Mouse (Mus musculus): ENCODE data around the gene Slc25a21. TPM values are rescaled to one million over a fixed set of nuclear protein-coding genes. Genes with fewer than 3 reads are reported as not detected.

Slc25a21 gene
- polyA plus RNA-seq, 1 experiment from 2014 or later: 22.7 TPM

DNA sequence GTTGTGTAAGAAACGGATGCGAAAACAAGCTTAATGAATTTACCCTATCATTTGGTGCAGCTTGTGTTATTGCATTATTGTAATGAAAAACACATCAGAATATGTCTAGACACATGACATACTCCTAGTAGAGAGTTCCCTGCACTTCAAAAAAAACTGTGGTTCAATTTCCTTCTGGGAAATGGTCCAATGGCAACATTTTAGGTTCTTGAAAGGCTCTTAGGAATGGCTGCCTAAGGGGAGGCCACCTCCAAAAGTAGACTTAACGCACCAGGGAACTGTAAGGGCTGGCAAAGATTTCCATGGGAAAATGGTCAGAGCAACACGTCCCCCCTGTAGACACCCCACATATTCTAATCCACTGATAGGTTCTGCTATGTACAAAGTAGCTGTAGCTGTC, 87.9 kb downstream of the Slc25a21 start:
- Histone ChIP-seq H3K9me3 (replicated peaks) (no peaks in the 10 kb centered on the region), H3K4me1 (replicated peaks) (no peaks in the 10 kb centered on the region), H3K9ac (no peak overlapping the region), H3K36me3 (replicated peaks) (no peaks in the 10 kb centered on the region), H3K4me3 (replicated peaks) (no peak overlapping the region), H3K4me2 (no peak overlapping the region), H3K27ac (replicated peaks) (no peak overlapping the region), H3K27me3 (no peaks in the 10 kb centered on the region)
- no peak for ATAC-seq (ENCODE audit: insufficient read depth)
- 85% methylated on average over 4 of the region's 4 CpGs for WGBS (ENCODE audit: insufficient replicate concordance)

DNA sequence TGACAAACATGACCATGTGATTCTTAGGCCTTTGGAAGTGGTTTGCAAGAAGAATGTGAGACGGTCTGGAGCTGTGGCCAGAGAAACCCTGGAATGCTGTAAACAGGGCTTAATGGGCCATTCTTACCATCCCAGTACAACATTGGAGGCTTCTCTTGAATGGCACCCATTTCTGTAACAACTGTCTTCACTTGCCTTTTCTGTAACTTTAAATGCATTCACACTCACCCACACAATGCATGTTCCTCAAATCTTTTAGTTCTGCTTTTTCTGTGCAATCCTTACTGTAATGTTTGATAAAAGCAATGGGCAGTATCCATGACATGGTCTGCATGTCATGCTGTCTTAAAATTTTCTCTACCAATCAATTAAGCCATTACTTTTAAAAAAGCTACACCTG, 95.0 kb downstream of the Slc25a21 start:
- ATAC-seq (ENCODE audit: insufficient read depth): no peak
- Histone ChIP-seq H3K9ac (no peak overlapping the region), H3K9me3 (replicated peaks) (no peaks in the 10 kb centered on the region), H3K27ac (replicated peaks) (no peak overlapping the region), H3K4me3 (replicated peaks) (no peak overlapping the region), H3K4me2 (no peak overlapping the region), H3K27me3 (no peaks in the 10 kb centered on the region), H3K4me1 (replicated peaks) (peaks cover 16% of the 10 kb centered on the region), H3K36me3 (replicated peaks) (no peaks in the 10 kb centered on the region)
- 72% methylated on average over 1 of the region's 1 CpGs for WGBS (ENCODE audit: insufficient replicate concordance)

DNA sequence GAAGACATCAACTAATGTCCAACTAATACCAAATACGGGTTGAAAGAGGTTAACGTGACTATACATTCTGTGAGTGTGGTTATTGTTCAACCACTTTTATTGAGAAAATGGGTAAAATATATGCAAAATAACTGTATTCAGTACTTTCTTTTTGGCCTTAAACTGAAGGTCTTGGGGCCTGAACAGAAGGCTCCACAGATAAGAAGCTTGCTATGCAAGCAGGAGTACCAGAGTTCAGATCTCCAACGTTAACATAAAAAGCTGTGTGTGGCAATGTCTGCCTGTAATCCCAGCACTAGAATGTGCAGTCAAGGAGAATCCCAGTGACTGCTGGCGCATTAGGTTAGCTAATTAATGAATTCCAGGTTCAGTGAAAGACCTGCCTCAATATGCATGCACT, 96.7 kb downstream of the Slc25a21 start:
- no peak overlapping the region for H3K4me2 ChIP-seq
- no peaks in the 10 kb centered on the region for H3K27me3 ChIP-seq
- no peak overlapping the region for H3K27ac ChIP-seq (replicated peaks)
- H3K4me3 ChIP-seq (replicated peaks): no peak overlapping the region
- peaks cover 16% of the 10 kb centered on the region for H3K4me1 ChIP-seq (replicated peaks)
- no peak overlapping the region for H3K9ac ChIP-seq
- WGBS (ENCODE audit: insufficient replicate concordance): 63% methylated on average over 4 of the region's 4 CpGs
- ATAC-seq (ENCODE audit: insufficient read depth): no peak
- no peaks in the 10 kb centered on the region for H3K9me3 ChIP-seq (replicated peaks)
- H3K36me3 ChIP-seq (replicated peaks): no peaks in the 10 kb centered on the region

DNA sequence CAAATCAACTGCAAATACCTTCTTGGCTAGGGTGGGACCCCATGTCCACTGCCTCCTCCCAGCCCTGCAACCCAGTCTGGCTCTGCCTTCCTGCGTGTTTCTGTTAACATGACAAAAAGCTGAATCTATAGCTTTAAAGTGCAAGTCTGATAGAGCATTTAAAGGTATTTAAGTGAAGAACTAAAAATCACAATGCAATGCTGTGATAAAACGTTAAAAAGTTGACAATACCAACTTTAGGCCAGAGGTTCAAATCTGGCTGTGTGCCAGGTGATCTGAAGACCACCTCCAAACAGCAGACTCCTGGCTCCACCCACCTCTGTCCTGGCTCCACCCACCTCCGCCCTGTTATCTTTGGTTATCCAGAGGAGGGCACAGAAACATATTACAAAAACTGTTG, 98.2 kb downstream of the Slc25a21 start:
- ATAC-seq (ENCODE audit: insufficient read depth): no peak
- no peak overlapping the region for H3K4me2 ChIP-seq
- H3K36me3 ChIP-seq (replicated peaks): no peaks in the 10 kb centered on the region
- H3K4me3 ChIP-seq (replicated peaks): no peak overlapping the region
- H3K27me3 ChIP-seq: no peaks in the 10 kb centered on the region
- no peak overlapping the region for H3K27ac ChIP-seq (replicated peaks)
- WGBS (ENCODE audit: insufficient replicate concordance): 48% methylated on average over 3 of the region's 3 CpGs
- no peaks in the 10 kb centered on the region for H3K9me3 ChIP-seq (replicated peaks)
- peaks cover 16% of the 10 kb centered on the region for H3K4me1 ChIP-seq (replicated peaks)
- no peak overlapping the region for H3K9ac ChIP-seq

DNA sequence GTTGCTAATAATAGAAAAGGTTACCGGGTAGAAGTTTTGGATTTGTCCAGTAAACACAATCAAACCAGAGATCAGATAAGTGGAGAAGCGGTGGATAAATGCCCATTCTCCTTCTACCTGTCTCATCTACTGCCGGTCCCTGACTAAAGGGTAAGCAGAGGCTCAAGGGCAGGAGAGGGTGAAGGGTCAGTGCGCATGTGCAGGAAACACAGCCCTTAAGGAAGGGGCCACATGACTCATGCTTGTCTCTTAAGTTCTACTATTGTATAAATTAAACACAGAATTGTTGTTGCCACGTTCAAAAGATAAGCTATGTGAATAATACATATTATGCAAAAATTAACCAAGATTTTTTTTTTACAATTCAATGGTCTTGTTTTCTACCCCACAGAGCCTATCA, 98.9 kb downstream of the Slc25a21 start:
- WGBS (ENCODE audit: insufficient replicate concordance): 72% methylated on average over 5 of the region's 5 CpGs
- no peak overlapping the region for H3K4me3 ChIP-seq (replicated peaks)
- H3K4me2 ChIP-seq: no peak overlapping the region
- H3K27ac ChIP-seq (replicated peaks): no peak overlapping the region
- no peaks in the 10 kb centered on the region for H3K36me3 ChIP-seq (replicated peaks)
- H3K9me3 ChIP-seq (replicated peaks): no peaks in the 10 kb centered on the region
- peaks cover 16% of the 10 kb centered on the region for H3K4me1 ChIP-seq (replicated peaks)
- ATAC-seq (ENCODE audit: insufficient read depth): no peak
- no peak overlapping the region for H3K9ac ChIP-seq
- H3K27me3 ChIP-seq: no peaks in the 10 kb centered on the region

DNA sequence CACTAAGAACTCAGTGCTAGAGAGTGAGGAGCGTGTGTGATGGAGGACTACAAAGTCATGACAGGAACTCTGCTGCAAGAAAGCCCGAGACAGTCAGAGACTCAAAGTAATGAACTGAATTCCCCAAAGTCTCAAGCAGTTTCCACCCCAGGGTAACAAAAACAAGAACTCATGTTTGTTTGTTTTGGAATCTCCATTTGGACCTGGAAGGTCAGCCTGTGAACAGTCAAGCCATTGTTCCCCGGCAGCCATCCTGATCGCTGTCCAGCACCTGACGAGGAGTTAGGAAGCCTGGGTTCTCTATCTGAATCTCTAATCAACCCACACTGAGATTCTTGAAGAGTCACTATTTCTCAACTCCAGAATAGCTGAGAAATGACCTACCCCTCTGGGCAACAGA, 104.2 kb downstream of the Slc25a21 start:
- 43% methylated on average over 5 of the region's 5 CpGs for whole genome bisulfite sequencing (ENCODE audit: insufficient replicate concordance)

DNA sequence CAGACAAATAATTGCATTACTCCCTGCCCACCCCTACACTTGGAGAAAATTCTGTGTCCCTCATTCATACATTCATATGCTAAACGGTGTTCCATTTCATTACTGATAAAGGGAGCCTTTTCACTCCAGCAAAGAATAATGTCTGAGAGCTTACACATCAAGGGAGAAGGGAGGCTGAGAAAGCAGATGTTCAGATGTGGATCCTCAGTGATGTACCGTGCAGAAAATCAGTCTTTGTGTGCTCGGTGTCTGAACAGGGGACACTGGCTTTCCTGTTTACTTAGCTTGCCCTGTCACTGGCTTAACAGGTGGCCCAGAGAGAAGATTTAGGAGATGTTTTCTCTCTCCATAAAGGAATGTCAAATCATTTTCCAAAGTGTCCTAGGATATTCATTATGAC, 112.8 kb downstream of the Slc25a21 start:
- Histone ChIP-seq H3K4me1 (replicated peaks) (no peaks in the 10 kb centered on the region), H3K27ac (replicated peaks) (no peak overlapping the region), H3K9ac (no peak overlapping the region), H3K27me3 (no peaks in the 10 kb centered on the region), H3K4me3 (replicated peaks) (no peak overlapping the region), H3K36me3 (replicated peaks) (no peaks in the 10 kb centered on the region), H3K4me2 (no peak overlapping the region), H3K9me3 (replicated peaks) (no peaks in the 10 kb centered on the region)
- 59% methylated on average over 3 of the region's 3 CpGs for WGBS (ENCODE audit: insufficient replicate concordance)
- ATAC-seq (ENCODE audit: insufficient read depth): no peak

More for the DNA sequence above, 104.2 kb downstream of the Slc25a21 start:
- Histone ChIP-seq H3K27me3 (no peaks in the 10 kb centered on the region), H3K27ac (replicated peaks) (no peak overlapping the region), H3K4me3 (replicated peaks) (no peak overlapping the region), H3K9me3 (replicated peaks) (no peaks in the 10 kb centered on the region), H3K9ac (no peak overlapping the region), H3K4me2 (no peak overlapping the region), H3K4me1 (replicated peaks) (no peaks in the 10 kb centered on the region), H3K36me3 (replicated peaks) (no peaks in the 10 kb centered on the region)
- ATAC-seq (ENCODE audit: insufficient read depth): no peak

DNA sequence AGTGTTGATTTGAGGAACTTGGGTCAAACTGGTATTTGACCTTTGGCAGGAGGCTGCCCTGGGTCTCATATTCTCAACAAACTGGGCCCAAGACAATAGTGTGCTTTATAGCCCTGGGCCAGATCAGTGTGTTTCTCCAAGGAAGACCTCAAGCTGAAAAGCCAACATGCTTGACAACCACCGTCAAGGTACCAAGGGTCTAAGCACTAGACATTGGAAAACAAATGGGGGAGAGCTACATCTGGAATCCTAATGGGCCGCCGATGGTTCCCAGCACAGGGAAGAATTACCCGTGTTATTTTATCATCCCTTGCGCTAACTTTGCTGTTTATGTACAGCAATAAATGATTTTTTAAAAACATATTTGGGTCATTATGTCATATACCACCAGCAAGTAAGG, 113.7 kb downstream of the Slc25a21 start:
- H3K9ac ChIP-seq: no peak overlapping the region
- ATAC-seq (ENCODE audit: insufficient read depth): no peak
- H3K9me3 ChIP-seq (replicated peaks): no peaks in the 10 kb centered on the region
- H3K36me3 ChIP-seq (replicated peaks): no peaks in the 10 kb centered on the region
- WGBS (ENCODE audit: insufficient replicate concordance): 83% methylated on average over 5 of the region's 5 CpGs
- H3K4me1 ChIP-seq (replicated peaks): no peaks in the 10 kb centered on the region
- H3K27me3 ChIP-seq: no peaks in the 10 kb centered on the region
- no peak overlapping the region for H3K4me2 ChIP-seq
- H3K4me3 ChIP-seq (replicated peaks): no peak overlapping the region
- H3K27ac ChIP-seq (replicated peaks): no peak overlapping the region

DNA sequence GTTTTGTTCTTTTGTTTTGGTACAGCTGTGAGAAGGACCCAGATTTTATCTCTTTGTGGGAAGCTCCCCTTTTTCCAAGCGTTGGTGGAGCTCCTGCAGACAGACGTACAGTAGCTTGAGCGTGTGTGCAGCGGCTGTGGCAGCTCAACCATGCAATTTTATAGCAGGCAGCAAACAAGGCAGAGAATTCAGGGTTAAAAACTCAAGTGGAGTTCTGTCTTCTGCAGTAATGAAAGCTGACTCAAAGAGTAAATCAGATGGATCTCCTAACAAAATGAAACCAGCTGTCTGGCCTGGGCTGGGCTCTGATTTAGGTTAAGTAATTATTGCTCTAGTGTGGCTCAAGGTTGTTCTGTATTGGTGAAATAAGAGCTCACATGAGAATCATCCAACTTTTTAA, 120.7 kb downstream of the Slc25a21 start:
- Histone ChIP-seq H3K4me3 (replicated peaks) (no peak overlapping the region), H3K4me1 (replicated peaks) (no peaks in the 10 kb centered on the region), H3K27me3 (no peaks in the 10 kb centered on the region), H3K36me3 (replicated peaks) (no peaks in the 10 kb centered on the region), H3K27ac (replicated peaks) (no peak overlapping the region), H3K9me3 (replicated peaks) (no peaks in the 10 kb centered on the region), H3K4me2 (no peak overlapping the region), H3K9ac (no peak overlapping the region)
- 72% methylated on average over 4 of the region's 4 CpGs for WGBS (ENCODE audit: insufficient replicate concordance)
- ATAC-seq (ENCODE audit: insufficient read depth): no peak

DNA sequence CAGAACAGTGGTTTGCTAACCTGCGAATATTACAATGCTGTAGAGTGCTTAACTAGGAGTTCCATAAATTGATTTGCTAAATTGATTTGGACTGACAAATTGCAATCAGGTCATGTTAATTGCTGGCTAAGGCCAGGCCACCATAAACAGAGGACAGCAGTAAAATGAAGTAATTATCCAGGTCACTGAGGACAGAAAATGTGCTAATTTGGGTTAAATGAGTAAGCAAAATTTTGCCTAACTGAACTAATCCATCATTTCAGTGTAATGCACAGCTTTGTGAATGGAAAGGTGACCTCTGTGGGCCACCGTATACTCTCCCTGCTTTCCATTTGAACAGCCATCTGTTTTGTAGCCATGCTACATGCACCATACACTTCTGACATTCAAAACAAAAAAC, 124.7 kb downstream of the Slc25a21 start:
- no peak for ATAC-seq (ENCODE audit: insufficient read depth)
- no peaks in the 10 kb centered on the region for H3K9me3 ChIP-seq (replicated peaks)
- no peak overlapping the region for H3K9ac ChIP-seq
- H3K4me3 ChIP-seq (replicated peaks): no peak overlapping the region
- no peaks in the 10 kb centered on the region for H3K36me3 ChIP-seq (replicated peaks)
- H3K27me3 ChIP-seq: no peaks in the 10 kb centered on the region
- no peak overlapping the region for H3K27ac ChIP-seq (replicated peaks)
- 92% methylated on average over 2 of the region's 2 CpGs for WGBS (ENCODE audit: insufficient replicate concordance)
- H3K4me2 ChIP-seq: no peak overlapping the region
- H3K4me1 ChIP-seq (replicated peaks): no peaks in the 10 kb centered on the region

DNA sequence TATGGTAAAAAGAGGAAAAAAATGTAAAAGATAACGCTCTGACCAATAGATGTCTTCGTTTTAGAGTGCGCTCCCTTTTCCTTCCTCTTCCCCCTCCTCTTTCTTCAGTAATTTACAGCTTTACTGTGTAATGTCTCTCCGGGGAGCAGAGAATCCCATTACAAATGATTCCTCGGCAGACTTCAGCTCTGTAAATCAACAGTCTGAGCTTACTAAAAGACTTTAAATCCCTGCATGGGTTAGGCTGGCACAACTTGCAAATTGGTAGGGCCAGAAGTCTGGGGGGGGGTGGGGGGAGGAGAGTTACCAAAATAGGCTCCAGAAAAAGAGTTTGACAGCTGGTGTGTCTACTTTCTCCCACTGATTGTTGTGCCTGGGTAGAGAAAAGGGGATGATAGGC, 128.7 kb downstream of the Slc25a21 start:
- Histone ChIP-seq H3K36me3 (replicated peaks) (no peaks in the 10 kb centered on the region), H3K27me3 (no peaks in the 10 kb centered on the region), H3K4me3 (replicated peaks) (no peak overlapping the region), H3K9ac (no peak overlapping the region), H3K4me2 (no peak overlapping the region), H3K4me1 (replicated peaks) (no peaks in the 10 kb centered on the region), H3K9me3 (replicated peaks) (no peaks in the 10 kb centered on the region), H3K27ac (replicated peaks) (no peak overlapping the region)
- WGBS (ENCODE audit: insufficient replicate concordance): 65% methylated on average over 5 of the region's 5 CpGs
- ATAC-seq (ENCODE audit: insufficient read depth): no peak

DNA sequence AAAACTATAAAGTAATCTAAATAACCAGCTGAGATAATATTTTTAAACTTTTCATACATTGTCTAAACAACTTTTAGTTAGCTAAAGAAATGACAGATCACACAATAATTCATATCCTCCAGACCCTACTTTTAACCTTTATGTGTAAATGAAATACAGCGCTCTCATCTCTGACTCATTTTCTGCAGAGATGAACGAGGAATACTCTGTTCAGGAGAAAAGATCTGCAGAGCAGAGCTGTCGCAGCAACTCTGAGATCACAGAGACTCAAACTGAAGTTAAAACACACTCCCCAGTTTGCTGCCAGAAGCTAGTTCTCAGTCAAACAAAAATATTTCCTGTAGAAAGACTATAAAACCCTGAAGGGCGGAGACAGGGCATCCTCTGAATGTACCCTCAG, 177.5 kb downstream of the Slc25a21 start:
- Histone ChIP-seq H3K27me3 (no peaks in the 10 kb centered on the region), H3K4me3 (replicated peaks) (no peak overlapping the region), H3K9ac (no peak overlapping the region), H3K27ac (replicated peaks) (no peak overlapping the region), H3K4me2 (no peak overlapping the region), H3K36me3 (replicated peaks) (no peaks in the 10 kb centered on the region), H3K9me3 (replicated peaks) (no peaks in the 10 kb centered on the region), H3K4me1 (replicated peaks) (0 out of 2 replicates have a peak, but pooled peaks cover 2% of the 10 kb centered on the region)
- 72% methylated on average over 4 of the region's 4 CpGs for WGBS (ENCODE audit: insufficient replicate concordance)
- ATAC-seq (ENCODE audit: insufficient read depth): no peak

Measured in liver, embryonic 15.5 days (tissue).